Mouse (Mus musculus): ENCODE data around the gene Cdc42se1. TPM values are rescaled to one million over a fixed set of nuclear protein-coding genes. Genes with fewer than 3 reads are reported as not detected.
A peak's percentile ranks its signal among the peaks of the same experiment; 100 is the strongest.

Cdc42se1 gene
- polyA plus RNA-seq, 1 experiment from 2014 or later, result 68.4 TPM

DNA sequence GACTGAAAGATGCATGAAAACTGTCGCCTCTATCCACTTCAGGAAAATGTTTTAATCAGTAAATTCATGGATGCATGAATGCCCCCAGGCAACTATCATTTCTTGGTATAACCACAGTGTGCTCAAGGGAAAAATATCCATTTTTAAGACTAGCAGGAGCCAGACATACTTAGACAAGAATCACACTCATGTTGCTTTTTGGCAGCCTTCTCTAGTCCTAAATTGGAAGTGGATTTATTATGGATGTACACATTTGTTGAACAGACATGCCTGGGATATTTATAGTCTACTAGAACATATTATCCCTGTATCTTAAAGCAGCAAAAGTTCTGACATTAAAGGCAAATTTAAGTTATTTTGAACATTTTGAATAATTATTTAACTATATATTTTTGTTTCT, 36.2 kb downstream of the Cdc42se1 start:
- Histone ChIP-seq H3K4me2 (replicated peaks) (no peak overlapping the region), H3K27me3 (no peaks in the 10 kb centered on the region), H3K4me1 (replicated peaks) (no peaks in the 10 kb centered on the region), H3K36me3 (peaks cover 81% of the 10 kb centered on the region), H3K9me3 (no peaks in the 10 kb centered on the region), H3K4me3 (replicated peaks) (no peak overlapping the region), H3K9ac (replicated peaks) (no peak overlapping the region), H3K27ac (no peak overlapping the region)
- WGBS, result 78% methylated on average over 1 of the region's 1 CpGs
- no peak for ATAC-seq

DNA sequence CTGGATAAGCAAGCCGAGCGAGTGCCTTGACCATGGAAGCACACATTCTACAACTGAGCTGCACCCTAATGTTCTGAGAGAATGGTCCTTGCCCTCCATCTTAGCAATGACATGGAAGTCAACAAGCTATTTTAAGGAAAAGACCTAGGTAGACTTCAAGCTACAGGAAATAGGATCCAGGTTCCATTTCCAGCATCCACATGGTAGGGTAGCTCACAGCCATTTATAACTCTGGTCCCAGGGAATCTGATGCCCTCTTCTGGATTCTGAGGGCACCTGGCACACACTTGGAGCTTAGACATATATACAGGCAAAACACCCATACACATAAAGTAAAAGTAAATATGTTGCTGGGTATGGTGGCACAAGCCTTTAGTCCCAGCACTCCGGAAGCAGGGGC, 37.5 kb downstream of the Cdc42se1 start:
- no peak overlapping the region for H3K4me3 ChIP-seq (replicated peaks)
- H3K9ac ChIP-seq (replicated peaks), result no peak overlapping the region
- WGBS, result 98% methylated on average over 3 of the region's 3 CpGs
- H3K9me3 ChIP-seq, result no peaks in the 10 kb centered on the region
- H3K27me3 ChIP-seq, result no peaks in the 10 kb centered on the region
- no peak for ATAC-seq
- H3K4me2 ChIP-seq (replicated peaks), result no peak overlapping the region
- no peak overlapping the region for H3K27ac ChIP-seq
- no peaks in the 10 kb centered on the region for H3K4me1 ChIP-seq (replicated peaks)
- H3K36me3 ChIP-seq, result peaks cover 71% of the 10 kb centered on the region

DNA sequence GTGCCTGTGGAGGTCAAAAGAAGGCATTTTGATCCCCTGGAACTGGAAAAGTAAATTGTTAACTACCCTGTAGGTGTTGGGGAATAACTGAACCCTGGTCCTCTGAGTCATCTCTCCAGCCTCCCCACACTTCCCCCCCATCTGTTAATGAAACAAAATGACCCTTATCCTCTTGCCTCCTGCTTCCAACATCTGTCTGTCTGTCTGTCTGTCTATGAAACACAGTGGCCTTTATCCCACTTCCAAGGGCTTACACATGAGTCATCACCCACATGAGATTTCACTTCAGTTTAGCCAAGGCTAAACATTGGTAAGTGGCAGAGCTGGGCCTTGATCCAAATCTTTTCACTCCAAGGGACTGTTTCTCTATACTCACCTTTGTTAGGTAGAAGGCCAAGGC, 39.3 kb downstream of the Cdc42se1 start:
- no peaks in the 10 kb centered on the region for H3K27me3 ChIP-seq
- no peak for ATAC-seq
- no peak overlapping the region for H3K27ac ChIP-seq
- H3K4me3 ChIP-seq (replicated peaks), result no peak overlapping the region
- H3K4me2 ChIP-seq (replicated peaks), result no peak overlapping the region
- H3K36me3 ChIP-seq, result peaks cover 60% of the 10 kb centered on the region
- H3K9me3 ChIP-seq, result no peaks in the 10 kb centered on the region
- H3K4me1 ChIP-seq (replicated peaks), result no peaks in the 10 kb centered on the region
- H3K9ac ChIP-seq (replicated peaks), result no peak overlapping the region

DNA sequence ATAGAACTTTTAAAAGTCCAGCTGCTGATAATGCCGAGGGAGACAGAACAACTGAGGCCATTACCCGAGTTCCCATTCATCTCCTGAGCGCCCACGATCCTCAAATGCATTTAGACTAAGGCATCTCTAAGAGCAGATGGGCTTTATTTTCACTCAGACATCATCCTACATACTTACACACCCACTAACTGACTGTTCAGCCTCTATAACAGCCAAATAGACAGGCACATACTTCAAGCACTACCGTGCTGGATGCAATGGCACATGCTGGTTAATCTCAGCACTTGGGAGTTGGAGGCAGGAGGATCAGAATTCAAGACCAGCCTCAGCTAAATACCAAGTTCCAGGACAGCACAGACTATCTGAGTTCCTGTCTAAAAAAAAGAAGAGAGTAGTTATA, 41.3 kb downstream of the Cdc42se1 start:
- H3K36me3 ChIP-seq, result peaks cover 47% of the 10 kb centered on the region
- H3K4me3 ChIP-seq (replicated peaks), result no peak overlapping the region
- H3K27ac ChIP-seq, result no peak overlapping the region

GRCm38 (mm10) chr3:95270766-95271364, 42.3 kb downstream of the Cdc42se1 start:
- no peak for ATAC-seq
- 85% methylated on average over 12 of the region's 12 CpGs for WGBS
- no peak overlapping the region for H3K9ac ChIP-seq (replicated peaks)

More for the DNA sequence above, 41.3 kb downstream of the Cdc42se1 start:
- Histone ChIP-seq H3K9ac (replicated peaks) (no peak overlapping the region), H3K27me3 (no peaks in the 10 kb centered on the region), H3K4me2 (replicated peaks) (no peak overlapping the region), H3K4me1 (replicated peaks) (no peaks in the 10 kb centered on the region), H3K9me3 (no peaks in the 10 kb centered on the region)
- ATAC-seq, result no peak
- WGBS, result 89% methylated on average over 5 of the region's 5 CpGs

DNA sequence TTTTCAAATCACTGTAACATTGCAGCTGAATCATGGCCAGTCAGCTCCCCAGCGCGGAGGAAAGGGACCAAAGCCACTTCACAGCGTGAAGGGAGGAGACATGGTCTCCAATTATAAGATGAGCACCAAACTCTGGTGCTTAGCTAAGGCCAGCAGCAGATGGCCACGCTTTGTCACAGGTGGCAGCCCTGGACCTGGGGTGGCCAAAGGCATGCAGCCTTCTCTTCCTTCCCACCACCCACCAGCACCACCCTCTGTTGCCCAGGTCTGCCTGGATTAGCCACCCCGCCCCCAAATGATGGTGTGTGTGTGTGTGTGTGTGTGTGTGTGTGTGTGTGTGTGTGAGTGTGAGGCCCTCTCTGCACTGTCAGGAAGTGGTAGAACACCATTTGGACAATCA, 44.9 kb downstream of the Cdc42se1 start:
- H3K27ac ChIP-seq, result no peak overlapping the region
- no peak overlapping the region for H3K4me3 ChIP-seq (replicated peaks)
- peaks cover 20% of the 10 kb centered on the region; the same call in 1 of the 2 replicates for H3K36me3 ChIP-seq
- H3K9ac ChIP-seq (replicated peaks), result no peak overlapping the region
- no peaks in the 10 kb centered on the region for H3K27me3 ChIP-seq
- H3K4me1 ChIP-seq (replicated peaks), result no peaks in the 10 kb centered on the region
- no peak overlapping the region for H3K4me2 ChIP-seq (replicated peaks)
- no peaks in the 10 kb centered on the region for H3K9me3 ChIP-seq
- ATAC-seq, result no peak
- WGBS, result 92% methylated on average over 5 of the region's 5 CpGs

More at GRCm38 (mm10) chr3:95270766-95271364, 42.3 kb downstream of the Cdc42se1 start:
- H3K9me3 ChIP-seq, result no peaks in the 10 kb centered on the region
- H3K4me1 ChIP-seq (replicated peaks), result no peaks in the 10 kb centered on the region
- no peaks in the 10 kb centered on the region for H3K27me3 ChIP-seq
- H3K4me3 ChIP-seq (replicated peaks), result no peak overlapping the region
- H3K27ac ChIP-seq, result no peak overlapping the region
- H3K36me3 ChIP-seq, result peaks cover 42% of the 10 kb centered on the region
- no peak overlapping the region for H3K4me2 ChIP-seq (replicated peaks)

DNA sequence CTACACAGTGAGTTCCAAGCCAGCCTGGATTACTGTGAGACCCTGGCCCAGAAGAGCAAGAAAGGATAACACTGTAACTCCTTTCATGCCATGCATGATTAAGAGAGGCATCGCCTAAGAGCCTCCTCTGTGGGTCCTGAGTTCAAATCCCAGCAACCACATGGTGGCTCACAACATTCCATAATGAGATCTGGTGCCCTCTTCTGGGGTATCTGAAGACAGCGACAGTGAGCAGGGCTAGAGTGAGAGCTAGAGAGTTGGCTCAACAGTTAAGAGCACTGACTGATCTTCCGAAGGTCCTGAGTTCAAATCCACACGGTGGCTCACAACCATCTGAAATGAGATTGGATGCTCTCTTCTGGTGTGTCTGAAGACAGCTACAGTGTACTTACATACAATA, 45.9 kb downstream of the Cdc42se1 start:
- 94% methylated on average over 4 of the region's 4 CpGs for WGBS
- Histone ChIP-seq H3K27ac (no peak overlapping the region), H3K27me3 (no peaks in the 10 kb centered on the region), H3K4me1 (replicated peaks) (no peaks in the 10 kb centered on the region), H3K36me3 (peaks cover 15% of the 10 kb centered on the region; the same call in 1 of the 2 replicates), H3K4me2 (replicated peaks) (no peak overlapping the region), H3K9me3 (no peaks in the 10 kb centered on the region), H3K4me3 (replicated peaks) (no peak overlapping the region), H3K9ac (replicated peaks) (no peak overlapping the region)
- no peak for ATAC-seq

DNA sequence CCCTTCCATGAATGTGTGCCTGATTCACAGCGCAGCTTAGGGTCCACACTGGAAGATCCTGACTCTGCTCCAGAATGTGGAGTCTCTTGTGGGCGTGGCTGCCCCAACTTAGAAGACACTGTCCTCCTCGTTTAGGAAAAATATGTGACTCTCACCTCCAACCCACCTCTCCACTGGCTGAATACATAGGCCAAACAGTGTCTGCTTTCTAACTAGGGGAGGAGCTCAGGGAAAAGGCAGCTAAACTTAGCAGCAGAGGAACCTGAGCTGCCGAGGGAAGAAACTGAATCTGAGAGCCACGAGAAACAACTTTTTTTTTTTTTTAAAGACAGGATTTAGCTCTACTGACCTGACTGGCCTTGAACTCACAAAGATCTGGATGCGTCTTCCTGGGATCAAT, 46.6 kb downstream of the Cdc42se1 start:
- Histone ChIP-seq H3K27ac (no peak overlapping the region), H3K36me3 (peaks cover 10% of the 10 kb centered on the region; the same call in 1 of the 2 replicates), H3K4me1 (replicated peaks) (peaks cover 5% of the 10 kb centered on the region; the same call in 1 of the 2 replicates), H3K4me2 (replicated peaks) (no peak overlapping the region), H3K27me3 (no peaks in the 10 kb centered on the region), H3K9ac (replicated peaks) (no peak overlapping the region), H3K4me3 (replicated peaks) (no peak overlapping the region), H3K9me3 (no peaks in the 10 kb centered on the region)
- 89% methylated on average over 6 of the region's 6 CpGs for WGBS
- no peak for ATAC-seq

- no peak overlapping the region for H3K9ac ChIP-seq (replicated peaks)
- H3K4me3 ChIP-seq (replicated peaks), result no peak overlapping the region
Measured at GRCm38 (mm10) chr3:95276428-95276934, 47.9 kb downstream of the Cdc42se1 start.

GRCm38 (mm10) chr3:95277149-95277551, 48.6 kb downstream of the Cdc42se1 start:
- ATAC-seq, result no peak
- Histone ChIP-seq H3K4me2 (replicated peaks) (no peak overlapping the region), H3K4me1 (replicated peaks) (peaks cover 14% of the 10 kb centered on the region), H3K27me3 (no peaks in the 10 kb centered on the region), H3K27ac (no peak overlapping the region), H3K4me3 (replicated peaks) (no peak overlapping the region), H3K9me3 (no peaks in the 10 kb centered on the region), H3K36me3 (peaks cover 10% of the 10 kb centered on the region; the same call in 1 of the 2 replicates), H3K9ac (replicated peaks) (no peak overlapping the region)
- 100% methylated on average over 1 of the region's 1 CpGs for WGBS

More at GRCm38 (mm10) chr3:95276428-95276934, 47.9 kb downstream of the Cdc42se1 start:
- no peak for ATAC-seq
- Histone ChIP-seq H3K27me3 (no peaks in the 10 kb centered on the region), H3K4me1 (replicated peaks) (peaks cover 14% of the 10 kb centered on the region), H3K36me3 (peaks cover 10% of the 10 kb centered on the region; the same call in 1 of the 2 replicates), H3K27ac (no peak overlapping the region), H3K9me3 (no peaks in the 10 kb centered on the region), H3K4me2 (replicated peaks) (no peak overlapping the region)
- 87% methylated on average over 5 of the region's 5 CpGs for WGBS

DNA sequence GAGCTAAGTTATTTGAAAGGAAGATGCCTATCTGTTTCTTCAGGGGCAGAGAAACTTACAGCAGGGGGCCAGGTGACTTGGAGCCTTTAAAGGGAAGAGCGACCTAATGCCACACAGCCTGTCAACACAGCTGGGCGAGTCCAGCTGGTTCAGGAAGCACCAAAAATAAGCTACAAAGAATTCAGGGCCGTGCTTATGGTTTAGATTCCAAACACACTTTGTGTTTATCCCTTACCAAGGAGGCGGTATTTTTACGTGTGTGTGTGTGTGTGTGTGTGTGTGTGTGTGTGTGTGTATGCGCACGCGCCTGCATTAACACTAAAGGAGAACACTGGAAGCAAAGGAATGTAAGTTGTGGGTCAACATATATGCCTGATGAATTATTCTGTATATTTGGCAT, 52.2 kb downstream of the Cdc42se1 start:
- 39% methylated on average over 8 of the region's 8 CpGs for WGBS
- H3K27me3 ChIP-seq, result no peaks in the 10 kb centered on the region
- H3K9ac ChIP-seq (replicated peaks), result peak overlapping the region; percentile 78
- H3K4me3 ChIP-seq (replicated peaks), result peak overlapping the region; percentile 62
- H3K36me3 ChIP-seq, result 0 out of 2 replicates have a peak, but pooled peaks cover 3% of the 10 kb centered on the region
- peak overlapping the region; percentile 75 for H3K27ac ChIP-seq
- peaks cover 40% of the 10 kb centered on the region for H3K4me1 ChIP-seq (replicated peaks)
- ATAC-seq, result no peak
- H3K9me3 ChIP-seq, result no peaks in the 10 kb centered on the region
- peak overlapping the region; percentile 85 for H3K4me2 ChIP-seq (replicated peaks)

GRCm38 (mm10) chr3:95281216-95282126, 52.9 kb downstream of the Cdc42se1 start, which contains the start of the genes Mindy1 and Prune1:
Gene Mindy1 (plus strand): TSS chr3:95281345.
Gene Prune1 (minus strand): TSS chr3:95282076.
- Histone ChIP-seq H3K4me2 (replicated peaks) (peak within 1 kb of the TSS; percentile 85), H3K36me3 (0 out of 2 replicates have a peak, but pooled peaks cover 5% of the 10 kb centered on the region), H3K9ac (replicated peaks) (peak within 1 kb of the TSS; percentile 78), H3K9me3 (no peaks in the 10 kb centered on the region), H3K27me3 (no peaks in the 10 kb centered on the region), H3K27ac (peak within 1 kb of the TSS; percentile 97), H3K4me1 (replicated peaks) (peaks cover 43% of the 10 kb centered on the region), H3K4me3 (replicated peaks) (peak within 1 kb of the TSS; percentile 62)
- WGBS, result under 1% methylated on average over 53 of the region's 53 CpGs
- peak; percentile 91 for ATAC-seq

Data from midbrain, embryonic 13.5 days (tissue).